Mouse (Mus musculus): ENCODE data around the gene Bicd2.

DNA sequence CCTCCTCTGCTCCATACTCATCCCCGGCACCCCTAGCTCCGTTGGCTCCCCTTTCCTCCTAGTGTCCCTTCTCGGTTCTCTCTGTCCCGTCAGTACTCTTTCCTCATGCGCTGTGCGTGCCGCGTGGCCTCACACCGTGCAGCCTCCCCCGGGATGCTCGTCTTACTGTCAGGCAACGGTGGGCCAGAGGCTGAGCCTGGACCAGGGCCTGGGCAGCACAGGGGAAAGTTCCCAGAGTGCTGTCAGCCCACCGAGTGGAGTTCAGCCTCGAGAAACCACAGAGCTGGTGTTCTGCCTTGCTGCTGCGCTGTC lies 80.2 kb downstream of the Bicd2 start:
- TF ChIP-seq CTCF (IDR thresholded peaks at IDR 0.05; ENCODE audit: borderline replicate concordance, extremely low read depth, insufficient read depth, insufficient read length) (no peak), POLR2A (IDR thresholded peaks at IDR 0.05; ENCODE audit: borderline replicate concordance, extremely low read depth, insufficient read depth, insufficient read length, poor library complexity, severe bottlenecking) (no peak)

All from brain, embryonic 14.5 days (tissue).